Mouse (Mus musculus) gastrocnemius, adult 8-10 months (tissue): ENCODE measurements around the gene Gm26920. TPM values are rescaled to one million over a fixed set of nuclear protein-coding genes. Genes with fewer than 3 reads are reported as not detected.
"Not testable (repeated sequence)": the region's sequence is repeated elsewhere in the genome, so short reads cannot be mapped to it uniquely, and the experiment has no call there.

Source experiments
- DNase-seq, 2 experiments: peaks; one replicate each; pipeline ENCODE4 v3.0.0; 2022; ENCODE audit warnings: low spot score in 2 of 2
- total RNA-seq, 4 experiments: library from RNA; stranded (reverse); gene quantifications; 2 replicates each; pipeline ENCODE4 v1.2.4; 2022

Gene Gm26920
- 1 to 10 TPM in 1 of 4 experiments, not detected in 3; 1.9 TPM for total RNA-seq

- peak; percentile 94 to 96 for DNase-seq
Measured at GRCm38 (mm10) chr7:30090092-30090969, at the start of gene Gm26920, which contains the start of gene Zfp566. Gene Gm26920 (minus strand): TSS chr7:30090410. Gene Zfp566 (minus strand): TSS chr7:30090527.

DNA sequence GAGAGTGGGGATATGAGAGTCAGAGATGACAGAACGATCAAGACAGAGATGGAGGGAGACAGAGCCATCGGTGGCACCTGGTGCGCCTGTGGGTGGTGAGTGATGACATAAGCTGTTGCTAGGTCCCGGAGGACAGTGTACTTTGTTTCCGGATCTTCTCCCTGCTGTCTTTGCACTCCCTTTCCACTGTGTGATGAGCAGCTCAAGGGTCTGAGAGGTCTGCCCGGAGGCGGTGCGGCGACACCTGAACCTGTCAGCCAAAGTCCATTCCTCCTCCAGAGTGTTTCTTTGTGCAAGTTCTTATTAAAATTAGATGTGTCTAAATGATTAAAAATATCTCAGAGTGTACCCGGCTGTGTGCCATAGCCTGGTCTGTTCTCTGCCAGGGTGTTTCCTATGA, 46.6 kb upstream of the Gm26920 start:
- DNase-seq, result no peak

DNA sequence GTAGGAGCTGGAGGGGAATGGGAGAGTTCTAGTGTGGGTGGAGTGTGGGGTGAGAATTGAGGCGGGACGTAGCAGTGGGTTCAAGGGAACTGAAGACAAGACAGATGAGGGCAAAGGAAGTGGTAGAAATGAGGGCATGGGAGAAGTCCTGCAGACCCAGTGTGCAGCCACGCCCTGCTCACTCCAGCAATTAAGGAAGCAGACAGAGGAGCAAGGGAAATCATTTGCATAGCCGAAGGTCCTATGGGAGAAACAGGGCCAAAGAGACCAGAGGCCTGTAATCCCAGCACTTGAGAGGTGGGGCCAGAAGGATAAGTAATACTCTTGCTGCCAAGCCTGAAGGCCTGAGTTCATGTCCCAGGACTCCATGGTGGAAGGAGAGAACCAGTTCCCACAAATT, 42.2 kb upstream of the Gm26920 start:
- DNase-seq, result no peak

GRCm38 (mm10) chr7:30129900-30130299, 39.7 kb upstream of the Gm26920 start:
- DNase-seq, result no peak

- DNase-seq, result no peak
Measured at GRCm38 (mm10) chr7:30122188-30122530, 31.9 kb upstream of the Gm26920 start.

- peak; percentile 73 to 84 for DNase-seq
Measured at GRCm38 (mm10) chr7:30121308-30122187, 31.3 kb upstream of the Gm26920 start, which contains the start of gene Zfp382. Gene Zfp382 (plus strand): TSS chr7:30121942.

- not testable (repeated sequence) for DNase-seq
Measured at GRCm38 (mm10) chr7:30117935-30118334, 27.7 kb upstream of the Gm26920 start.

DNA sequence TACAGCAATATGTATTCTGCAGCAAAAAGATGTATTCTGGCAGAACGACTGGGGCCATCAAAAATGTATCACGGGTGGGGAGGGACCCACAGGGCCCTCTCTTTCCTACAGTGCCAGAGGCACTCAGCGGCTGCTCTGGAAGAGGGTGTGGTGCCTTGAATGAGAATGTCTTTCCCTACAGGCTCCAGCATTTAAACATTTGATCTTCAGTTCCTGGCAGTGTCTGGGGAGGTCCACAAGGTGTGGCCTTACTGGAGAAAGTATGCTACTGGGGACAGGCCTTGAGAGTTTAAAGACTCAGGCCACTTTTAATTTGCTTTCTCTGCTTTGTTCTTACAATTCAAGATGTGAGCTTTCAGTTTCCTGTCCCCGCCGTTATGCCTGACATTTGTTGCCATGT, 25.9 kb upstream of the Gm26920 start:
- no peak for DNase-seq

GRCm38 (mm10) chr7:30099297-30099696, 9.1 kb upstream of the Gm26920 start:
- no peak for DNase-seq

GRCm38 (mm10) chr7:30095551-30096125, 5.4 kb upstream of the Gm26920 start:
- no peak for DNase-seq

- peak; percentile 79 to 85 for DNase-seq
Measured at GRCm38 (mm10) chr7:30094646-30095429, 4.6 kb upstream of the Gm26920 start, which contains the start of gene Zfp260. Gene Zfp260 (plus strand): TSS chr7:30094777.

DNA sequence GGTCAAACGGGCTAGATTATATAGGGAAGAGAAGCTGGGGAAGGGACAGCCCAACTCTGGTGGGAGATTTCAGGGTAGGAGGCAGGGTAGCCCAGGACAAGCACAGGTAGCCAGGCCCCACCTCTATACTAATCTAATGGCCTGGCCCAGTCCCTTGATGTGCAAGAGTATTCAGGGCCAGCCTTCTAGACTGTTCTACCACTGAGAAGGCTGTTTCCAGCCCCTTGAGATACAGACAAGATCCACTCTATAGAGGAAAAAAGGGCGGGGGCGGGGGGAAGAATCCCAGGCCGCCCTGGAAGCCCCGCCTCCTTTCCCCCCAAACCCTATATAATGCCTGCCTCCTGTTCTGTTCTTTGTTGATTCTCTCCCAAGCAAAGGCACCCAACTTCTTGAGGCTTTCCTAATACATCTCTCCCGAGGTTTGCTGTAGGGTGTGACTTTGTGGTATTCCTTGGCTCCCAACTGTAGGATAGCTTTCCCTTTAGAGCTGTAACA, 3.8 kb upstream of the Gm26920 start:
- no peak for DNase-seq

DNA sequence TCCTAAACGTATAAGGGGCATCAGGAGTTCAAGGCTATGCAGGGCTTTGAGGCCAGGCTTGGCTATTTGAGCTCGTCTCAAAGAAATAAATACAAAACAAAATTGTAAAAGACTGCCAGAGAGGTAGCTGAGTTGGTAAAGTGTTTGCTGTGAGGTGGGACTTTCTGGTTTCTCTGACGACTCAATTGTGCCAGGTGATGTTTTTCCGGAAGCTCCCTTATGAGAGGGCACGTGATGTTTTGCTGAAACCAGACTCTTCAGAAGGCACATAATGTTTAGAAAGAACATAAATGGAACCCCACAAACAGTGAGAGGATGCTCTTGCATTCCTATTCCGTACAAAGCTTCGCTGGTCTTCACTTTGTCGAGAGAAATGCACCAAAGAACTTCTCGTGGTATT, 2.5 kb upstream of the Gm26920 start:
- no peak for DNase-seq

DNA sequence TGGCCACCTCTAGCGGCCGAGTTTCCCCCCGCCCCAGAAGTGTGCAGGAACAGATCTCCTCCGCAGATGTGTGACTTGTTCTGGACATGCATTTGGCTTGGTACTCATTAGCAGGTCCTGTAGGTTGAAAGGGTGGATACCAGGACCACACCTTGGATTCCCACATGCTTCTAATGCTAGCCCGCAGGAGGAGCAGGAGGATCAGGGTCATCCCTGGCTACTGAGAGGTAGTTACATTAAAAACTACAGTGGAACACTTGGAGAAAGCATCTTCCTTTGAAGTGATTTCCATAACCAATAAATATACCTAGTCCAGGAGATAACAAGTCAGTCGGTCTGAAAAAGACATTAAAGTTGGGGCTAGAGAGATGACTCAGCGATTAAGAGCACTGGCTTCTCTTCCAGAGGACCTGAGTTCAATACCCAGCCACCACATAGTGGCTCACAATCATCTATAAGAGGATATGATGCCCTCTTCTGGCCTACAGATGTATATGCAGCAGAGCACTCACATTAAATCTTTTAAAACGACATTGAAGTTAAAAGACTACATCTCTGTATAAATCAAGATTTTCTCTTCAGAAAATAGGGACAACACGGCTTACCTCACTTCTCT, 868 bp upstream of the Gm26920 start:
- DNase-seq, result no peak

- no peak for DNase-seq
Measured at GRCm38 (mm10) chr7:30089405-30089804, 805 bp downstream of the Gm26920 start.

- no peak for DNase-seq
Measured at GRCm38 (mm10) chr7:30086524-30086923, 3.7 kb downstream of the Gm26920 start.

DNA sequence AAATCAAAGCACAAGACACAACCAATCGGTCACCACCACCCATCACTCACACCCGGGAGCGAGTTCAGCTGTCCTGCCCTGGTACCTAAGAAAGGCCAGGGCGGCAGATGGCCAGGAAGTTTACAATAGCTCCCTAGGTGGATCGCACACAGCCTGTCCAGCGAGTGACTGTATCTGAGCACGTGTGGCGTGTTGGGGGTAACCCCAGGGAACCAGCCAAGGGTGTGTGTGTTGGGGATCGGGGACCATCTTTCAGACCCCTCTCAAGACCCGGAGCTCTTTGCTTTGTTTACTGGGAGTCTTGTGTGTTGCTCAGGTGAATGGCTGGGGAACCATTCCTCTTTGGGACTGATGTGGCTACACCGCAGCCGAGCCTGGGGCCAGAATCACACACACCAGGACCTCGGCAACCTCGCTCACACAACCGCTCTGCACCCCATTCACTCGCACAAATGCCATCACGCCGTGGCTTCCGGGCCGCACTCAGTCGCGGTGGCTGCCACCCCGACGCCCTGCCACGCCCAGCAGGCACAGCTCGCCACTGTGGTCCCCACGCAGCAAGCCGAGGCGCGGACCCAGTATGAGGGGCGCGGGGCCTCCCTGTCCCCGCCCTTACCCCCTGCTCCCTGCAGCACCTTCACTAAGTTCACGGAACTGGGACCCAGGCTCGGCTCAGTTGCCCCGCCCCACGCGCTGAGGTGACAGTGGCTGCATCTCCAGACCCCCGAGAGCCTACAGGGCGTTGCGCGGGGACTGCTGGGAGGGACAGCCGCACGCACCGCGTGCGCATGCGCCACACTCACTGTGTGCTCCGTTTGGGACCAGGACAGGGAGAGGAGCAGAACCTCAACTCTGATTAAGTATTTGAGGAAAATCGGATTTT, 17.8 kb downstream of the Gm26920 start, which contains the start of gene Zfp82:
Zfp82 (minus strand) TSS at position 755 of the 883 bp plus-strand sequence.
- DNase-seq, result peak; percentile 54 to 79

GRCm38 (mm10) chr7:30064622-30065021, 25.6 kb downstream of the Gm26920 start:
- no peak for DNase-seq

- DNase-seq, result no peak
Measured at GRCm38 (mm10) chr7:30062478-30062877, 27.7 kb downstream of the Gm26920 start.
